Mouse (Mus musculus) ovary, postnatal 36 days (tissue): ENCODE data around the gene Nrp2.
A peak's percentile ranks its signal among the peaks of the same experiment; 100 is the strongest.

Source experiments
- DNase-seq: peaks from one replicate; pipeline ENCODE4 v3.0.0; 2022; ENCODE audit warnings: low spot score, mixed read lengths

The Nrp2 gene

DNA sequence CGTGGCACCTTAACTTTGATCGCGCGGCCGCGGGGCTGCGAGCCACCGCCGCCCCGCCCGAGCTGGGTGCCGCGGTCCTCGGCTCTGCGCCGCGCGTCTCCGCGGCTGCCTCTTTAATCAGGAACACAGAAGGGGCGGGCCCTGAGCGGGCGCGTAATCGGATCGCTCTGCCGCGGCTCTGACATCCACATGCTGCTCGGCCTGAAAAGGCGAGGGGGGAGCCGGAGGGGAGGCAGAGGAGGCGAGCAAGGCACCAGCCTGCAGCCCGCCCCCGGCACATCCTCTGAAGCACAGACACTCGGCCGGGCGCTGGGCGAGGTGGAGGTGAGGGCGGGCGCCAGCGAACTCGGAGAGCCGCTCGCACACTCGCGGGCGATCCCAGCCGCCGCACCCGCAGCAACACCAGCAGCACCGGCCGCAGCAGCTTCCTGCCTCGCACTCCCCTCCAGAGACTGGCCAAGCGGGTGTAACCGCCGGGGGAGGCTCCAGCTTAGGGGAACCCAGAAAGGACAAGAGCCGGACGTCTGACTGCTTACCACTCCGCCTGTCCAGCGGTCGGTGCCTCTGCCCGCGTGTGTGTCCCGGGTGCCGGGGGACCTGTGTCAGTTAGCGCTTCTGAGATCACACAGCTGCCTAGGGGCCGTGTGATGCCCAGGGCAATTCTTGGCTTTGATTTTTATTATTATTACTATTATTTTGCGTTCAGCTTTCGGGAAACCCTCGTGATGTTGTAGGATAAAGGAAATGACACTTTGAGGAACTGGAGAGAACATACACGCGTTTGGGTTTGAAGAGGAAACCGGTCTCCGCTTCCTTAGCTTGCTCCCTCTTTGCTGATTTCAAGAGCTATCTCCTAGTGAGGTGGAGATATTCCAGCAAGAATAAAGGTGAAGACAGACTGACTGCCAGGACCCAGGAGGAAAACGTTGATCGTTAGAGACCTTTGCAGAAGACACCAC is at the start of gene Nrp2:
Gene Nrp2 (plus strand): TSS at position 128 of the 959 bp plus-strand sequence.
- peak; percentile 85 for DNase-seq

- no peak for DNase-seq
These were observed 48.6 kb upstream of the Nrp2 start for GRCm38 (mm10) chr1:62654436-62654835.

DNA sequence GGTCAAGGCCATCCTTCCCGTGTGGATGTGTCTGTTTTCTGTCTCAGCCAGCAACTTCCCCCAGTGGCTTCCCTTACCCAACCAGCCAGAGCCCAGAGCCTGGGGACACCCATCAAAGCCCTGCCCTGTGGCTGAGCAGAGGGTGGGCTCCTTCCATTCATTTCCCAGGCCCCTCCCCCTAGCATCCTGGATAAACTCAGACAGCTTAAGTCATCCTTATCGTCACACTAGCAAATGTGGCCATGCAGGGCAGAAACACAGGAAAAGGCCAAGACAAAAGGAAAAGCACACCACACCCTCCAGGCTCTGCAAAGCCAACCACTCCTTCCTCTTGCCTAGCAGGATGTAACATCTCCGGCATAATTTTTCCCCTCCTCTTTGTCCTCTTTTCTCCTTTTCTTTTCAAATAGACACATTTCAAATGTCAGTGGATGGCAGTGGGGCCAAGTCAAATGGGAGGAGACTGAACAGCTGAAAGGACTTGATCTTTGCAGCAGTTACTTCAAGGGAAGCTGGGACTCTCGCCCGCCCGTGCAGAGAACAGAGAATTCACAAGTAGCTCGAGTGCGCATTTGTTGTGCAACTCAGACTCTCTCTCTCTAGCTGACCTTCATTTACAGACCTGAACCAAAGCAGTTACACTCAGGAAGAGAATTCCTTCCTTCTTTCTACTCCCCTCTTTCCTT is 38.0 kb upstream of the Nrp2 start:
- DNase-seq, result no peak

- no peak for DNase-seq
These were observed 37.0 kb upstream of the Nrp2 start for GRCm38 (mm10) chr1:62665771-62666730.

DNA sequence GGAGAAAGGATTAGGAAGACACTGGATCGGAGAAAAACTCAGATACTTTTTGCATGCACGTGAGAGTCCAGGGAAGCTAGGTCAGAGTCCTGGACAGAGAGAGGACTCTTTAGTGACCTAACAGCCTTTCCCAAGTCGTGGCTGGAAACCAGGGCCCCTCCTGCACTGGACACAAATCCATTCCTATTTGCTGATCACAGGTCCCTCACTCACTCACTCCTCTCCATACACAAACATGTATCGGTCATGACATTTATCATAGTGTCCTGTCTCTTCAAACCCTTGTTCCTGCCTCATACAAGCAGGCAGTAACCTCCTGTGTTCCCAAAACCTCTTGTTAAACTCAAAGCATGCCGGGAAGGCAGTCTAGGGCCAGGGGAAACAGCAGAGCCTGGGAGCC is 36.3 kb upstream of the Nrp2 start:
- DNase-seq, result no peak

DNA sequence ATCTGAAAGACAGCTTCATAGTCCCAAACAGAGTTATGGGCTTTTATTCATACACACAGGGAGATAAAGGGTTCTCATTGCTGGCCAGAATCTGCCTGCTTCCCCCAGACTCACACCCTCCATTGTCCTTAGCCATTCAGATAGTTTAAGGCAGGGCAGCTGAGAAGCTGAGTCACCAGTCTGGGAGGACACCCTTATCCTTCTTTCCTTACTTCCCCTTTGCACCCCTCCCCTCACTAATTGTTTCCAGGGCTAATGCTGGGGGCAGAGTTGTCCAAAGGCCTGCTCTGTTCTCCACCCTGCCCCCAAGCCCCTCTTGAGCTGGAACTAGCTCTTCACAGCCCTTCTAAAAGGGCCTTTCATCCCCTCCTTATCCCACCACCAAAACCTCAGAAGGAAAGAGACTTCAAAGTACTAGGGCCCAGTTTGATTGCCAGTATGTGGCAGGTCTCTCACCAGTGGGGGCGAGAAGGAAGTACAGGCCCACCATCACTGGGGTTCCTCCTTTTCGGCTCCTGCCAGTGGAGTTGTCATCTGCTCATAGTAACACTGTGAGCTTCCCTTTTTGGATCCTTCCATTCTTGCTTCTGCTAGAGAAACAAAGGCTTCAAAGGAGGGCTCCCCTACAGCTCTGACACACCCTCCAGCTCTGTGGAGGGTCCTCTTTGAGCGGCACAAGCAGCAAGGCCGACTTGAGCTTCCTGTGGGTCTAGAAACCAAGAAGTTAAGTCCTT is 24.3 kb upstream of the Nrp2 start:
- DNase-seq, result no peak

GRCm38 (mm10) chr1:62679466-62679865 is 23.6 kb upstream of the Nrp2 start:
- no peak for DNase-seq

- no peak for DNase-seq
These were observed 20.4 kb upstream of the Nrp2 start for GRCm38 (mm10) chr1:62682456-62683385.

DNA sequence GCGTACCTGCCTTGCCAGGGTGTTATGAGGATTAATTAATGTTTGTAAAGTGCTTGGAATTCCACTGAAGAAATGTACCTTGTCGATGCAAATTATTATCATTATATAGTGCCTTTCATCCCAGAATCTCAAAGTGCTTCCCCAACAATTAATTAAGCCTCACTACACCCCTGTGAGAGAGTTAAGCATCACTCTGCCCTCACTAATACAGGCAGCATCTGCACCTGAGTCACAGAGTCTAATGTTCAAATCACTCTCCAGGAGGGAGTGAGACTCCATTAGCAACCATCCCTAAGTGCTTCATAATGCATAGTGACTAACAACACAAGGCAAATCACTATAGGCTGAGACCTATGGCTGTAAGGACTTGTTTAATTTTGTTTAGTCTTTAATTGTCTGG is 19.6 kb upstream of the Nrp2 start:
- no peak for DNase-seq

- DNase-seq, result no peak
These were observed 15.6 kb upstream of the Nrp2 start for GRCm38 (mm10) chr1:62687511-62687910.

DNA sequence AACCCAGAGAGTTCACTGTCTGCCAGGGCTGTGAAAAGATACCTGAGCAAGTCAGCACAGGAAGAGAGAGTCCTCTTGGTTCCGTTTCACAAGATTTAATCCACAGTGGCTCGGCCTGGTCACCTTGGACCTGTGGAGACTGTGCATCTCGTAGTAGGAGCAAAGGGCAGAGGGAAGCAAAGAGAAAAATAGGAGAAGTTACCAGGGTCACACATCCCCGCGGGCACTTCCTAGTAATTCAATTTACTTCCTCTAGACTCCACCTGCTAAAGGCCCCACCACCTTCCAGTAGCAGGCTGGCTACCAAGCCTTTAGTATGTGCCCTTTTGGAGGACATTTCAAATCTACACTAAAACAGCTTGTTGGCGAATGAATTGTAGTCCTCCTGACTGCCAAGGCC is 11.9 kb upstream of the Nrp2 start:
- DNase-seq, result no peak

DNA sequence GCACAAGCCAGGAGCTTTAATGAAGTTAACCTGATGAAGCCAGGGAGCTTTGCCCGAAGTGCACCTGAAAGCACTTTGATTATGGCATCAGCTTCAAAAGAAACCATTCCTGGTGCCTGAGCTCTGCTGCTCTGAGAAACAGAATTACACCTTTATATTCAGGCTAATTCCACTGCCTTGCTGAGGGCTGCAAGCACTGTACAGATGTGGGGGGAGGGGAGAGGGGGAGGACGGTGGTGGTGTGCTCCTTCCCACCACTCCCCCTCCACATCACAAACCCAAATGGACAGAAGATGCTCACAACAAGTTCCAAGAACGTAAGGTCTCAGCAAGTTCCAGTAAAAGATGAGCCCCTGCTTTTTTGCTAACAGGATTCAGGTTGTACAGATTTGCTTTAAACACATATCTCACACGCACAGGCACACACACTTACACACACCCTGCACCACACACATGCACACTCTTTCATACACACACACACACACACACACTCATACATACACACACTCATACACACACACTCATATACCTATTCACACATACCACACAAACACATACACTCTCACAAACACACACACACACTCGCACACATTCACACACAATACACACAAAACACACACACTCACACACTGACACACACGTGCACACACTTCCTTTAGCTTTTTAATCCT is 6.6 kb upstream of the Nrp2 start:
- DNase-seq, result no peak

DNA sequence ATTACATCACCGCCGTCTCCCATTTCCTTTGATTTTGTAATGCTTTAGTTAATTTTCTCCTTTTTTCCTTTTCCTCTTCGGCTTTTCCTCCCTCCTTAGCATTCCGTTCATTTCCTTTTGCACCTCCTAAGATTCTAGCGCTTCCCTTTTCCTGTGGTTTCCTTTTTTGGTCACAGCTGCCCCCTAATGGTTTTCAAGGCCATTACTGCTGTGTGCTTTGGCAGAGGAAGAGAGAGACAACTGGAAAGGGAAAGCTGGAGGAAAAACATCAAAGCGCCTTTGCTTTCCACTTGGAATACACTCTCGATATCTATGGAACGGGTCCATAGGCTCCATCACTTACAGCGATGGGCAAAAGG is 6.1 kb upstream of the Nrp2 start:
- DNase-seq, result no peak

DNA sequence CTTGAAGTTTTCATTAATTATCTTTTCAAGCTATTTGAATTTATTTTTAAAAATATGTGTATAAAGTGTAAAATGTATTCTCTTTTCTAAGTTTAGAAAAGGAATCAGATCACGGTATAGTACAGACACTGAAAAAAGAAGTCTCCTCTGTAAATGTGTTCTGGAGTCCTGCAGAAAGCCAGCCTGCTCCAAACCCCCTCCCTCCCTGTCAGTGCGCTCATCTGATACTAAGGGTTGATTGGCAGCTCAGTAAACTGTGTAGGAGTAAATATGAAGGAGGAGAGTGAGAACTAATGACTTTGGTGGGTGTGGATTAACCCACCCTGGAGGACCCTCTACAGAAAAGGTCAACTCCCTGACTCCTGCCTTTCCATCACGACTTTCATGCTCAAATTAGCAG is 5.7 kb upstream of the Nrp2 start:
- DNase-seq, result no peak

DNA sequence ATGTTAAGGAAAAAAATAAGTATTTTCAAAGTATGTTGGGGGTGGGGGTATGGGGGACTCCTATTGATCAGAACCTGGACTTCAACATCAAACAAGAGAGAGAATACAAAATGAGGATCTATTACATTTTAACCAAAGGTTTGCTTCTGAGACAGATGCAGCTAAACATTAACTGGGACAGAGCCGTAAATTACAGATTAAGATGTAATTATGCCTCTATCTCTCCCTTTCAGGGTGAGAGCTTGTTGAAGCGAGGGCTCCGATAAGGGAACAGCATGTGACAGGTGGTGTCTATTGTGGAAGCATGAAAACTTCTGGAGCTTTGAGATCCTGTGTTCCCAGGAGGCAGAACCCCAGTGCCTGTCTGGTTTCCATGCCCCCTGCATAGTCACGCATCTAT is 3.3 kb upstream of the Nrp2 start:
- DNase-seq, result no peak

DNA sequence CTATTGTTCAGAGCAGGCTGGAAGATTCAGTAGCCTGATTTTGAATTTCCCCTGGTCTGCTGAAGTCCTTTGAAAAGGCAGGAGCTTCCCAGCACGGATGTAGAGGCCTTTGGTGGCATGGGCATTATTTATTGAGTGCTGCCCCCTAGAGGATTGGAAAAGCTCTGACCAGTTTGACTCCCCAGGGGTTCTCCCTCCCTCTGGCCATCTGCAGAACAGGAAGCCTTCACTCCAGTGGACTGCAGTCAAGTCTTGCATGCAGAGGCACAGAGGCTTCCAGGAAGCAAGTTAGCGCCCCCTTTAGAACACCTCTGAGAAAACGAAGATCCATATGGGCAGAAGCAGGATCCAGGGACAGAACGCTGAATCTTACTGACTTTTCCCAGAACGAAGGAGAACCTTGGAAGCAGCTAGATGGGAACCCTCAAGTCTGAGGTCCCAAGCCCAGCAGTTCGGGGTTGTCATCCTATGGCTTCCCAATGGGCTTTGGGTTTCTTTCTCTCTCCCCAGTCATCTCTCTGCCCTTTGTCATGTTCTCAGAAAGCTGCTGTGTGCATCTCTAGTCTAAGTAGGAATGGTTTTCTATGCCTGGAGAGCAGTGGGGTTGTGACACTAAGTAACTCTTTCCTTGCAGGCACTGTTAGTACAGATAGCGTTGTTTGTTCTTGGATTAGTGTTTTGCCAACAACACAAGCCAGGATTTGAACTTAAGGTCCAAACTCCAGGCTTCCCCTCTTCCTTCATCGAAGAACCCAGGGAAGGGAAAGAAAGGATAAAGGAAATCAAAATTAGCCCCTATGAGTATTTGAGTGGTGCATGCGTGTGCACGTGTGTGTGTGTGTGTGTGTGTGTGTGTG is 1.8 kb upstream of the Nrp2 start:
- DNase-seq, result peak; percentile 69

GRCm38 (mm10) chr1:62702743-62703142 is 342 bp upstream of the Nrp2 start:
- DNase-seq, result no peak

- DNase-seq, result no peak
These were observed 1.2 kb downstream of the Nrp2 start for GRCm38 (mm10) chr1:62704117-62704888.
